Mouse (Mus musculus) brain, embryonic 14.5 days (tissue): ENCODE results near the gene Ppig.

Source experiments
- CTCF ChIP-seq: fragments of 200-500 bp; IDR thresholded peaks from 2 replicates; pipeline ENCODE4 v1.5.1; 2012; ENCODE audit warnings: inconsistent platforms, mild to moderate bottlenecking, moderate library complexity, borderline replicate concordance; ENCODE audit not compliant: insufficient read depth, insufficient read length; ENCODE audit errors: extremely low read depth
- POLR2A ChIP-seq: fragments of 200-500 bp; IDR thresholded peaks from 2 replicates; pipeline ENCODE4 v1.6.1; 2012; ENCODE audit warnings: mild to moderate bottlenecking, inconsistent platforms, borderline replicate concordance; ENCODE audit not compliant: poor library complexity, insufficient read depth, insufficient read length, severe bottlenecking; ENCODE audit errors: extremely low read depth

GRCm38 (mm10) chr2:69745091-69745490 is 22.7 kb downstream of the Ppig start:
- TF ChIP-seq POLR2A (no peak), CTCF (peak; percentile 12; the same call in 1 of the 2 replicates)
